Mouse (Mus musculus): ENCODE measurements around the gene Cnga2.
"Not testable (repeated sequence)": the region's sequence is repeated elsewhere in the genome, so short reads cannot be mapped to it uniquely, and the experiment has no call there.

Cnga2 gene

DNA sequence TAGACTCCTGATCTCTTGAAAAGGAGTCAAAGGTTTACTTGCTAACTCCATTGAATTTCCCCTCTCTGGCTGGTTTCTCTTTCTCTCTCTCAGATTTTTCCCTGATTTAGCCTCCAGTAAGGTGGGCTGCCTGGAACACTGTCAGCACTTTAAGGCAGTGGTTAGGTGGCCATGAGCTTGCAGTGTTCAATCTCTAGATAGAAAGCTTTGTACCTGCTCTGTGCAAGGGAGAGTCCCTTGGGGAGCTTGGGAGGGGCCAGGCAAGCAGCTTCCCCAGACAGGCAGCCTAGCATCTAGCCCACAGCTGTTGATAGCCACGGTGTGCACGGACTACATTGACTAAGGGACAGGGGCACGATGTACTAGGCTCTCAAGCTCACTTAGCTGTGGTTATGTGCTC, at the start of gene Cnga2:
TSS of gene Cnga2 (plus strand) at position 301 of the 400 bp plus-strand sequence.
- no peak for DNase-seq (ENCODE audit: low read depth)

DNA sequence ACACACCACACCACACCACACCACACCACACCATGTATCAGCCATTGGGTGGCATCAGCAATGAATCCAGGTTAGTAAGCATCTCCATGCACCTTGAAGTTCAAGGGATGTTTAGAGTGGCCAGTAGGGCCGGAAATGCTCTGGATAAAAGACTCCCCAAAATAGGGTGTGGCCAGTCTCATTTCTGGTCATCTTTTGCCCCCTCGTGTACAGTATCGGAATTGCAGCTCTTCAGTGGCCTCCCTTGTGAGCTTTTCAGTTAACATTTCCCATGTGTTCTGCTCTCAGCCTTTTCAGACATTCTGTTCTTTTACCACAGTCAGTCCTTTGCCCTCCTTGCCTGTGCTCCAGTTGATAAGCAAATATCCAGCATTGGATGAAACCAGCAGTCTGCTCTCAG, 45.0 kb upstream of the Cnga2 start:
- peak; percentile 55 for DNase-seq (ENCODE audit: low read depth)

DNA sequence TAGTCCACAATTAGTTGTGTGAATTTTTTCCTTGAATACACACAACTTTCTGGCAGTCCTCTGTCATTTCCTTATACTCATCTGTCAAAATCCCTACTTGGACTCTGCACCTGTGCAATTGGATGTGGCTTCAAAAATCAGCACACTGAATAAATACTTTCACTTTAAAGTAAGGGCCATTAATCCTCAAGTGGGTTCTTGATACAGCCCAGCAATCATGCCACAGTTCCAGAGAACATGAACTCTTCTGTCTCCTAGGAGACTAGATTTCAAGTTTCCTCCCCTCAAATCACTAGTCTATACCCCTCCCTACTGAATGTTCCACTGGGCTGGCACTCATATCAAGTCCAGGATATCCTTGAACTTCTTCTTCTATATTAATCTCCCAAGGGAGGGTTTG, 33.3 kb upstream of the Cnga2 start:
- no peak for DNase-seq (ENCODE audit: low read depth)

DNA sequence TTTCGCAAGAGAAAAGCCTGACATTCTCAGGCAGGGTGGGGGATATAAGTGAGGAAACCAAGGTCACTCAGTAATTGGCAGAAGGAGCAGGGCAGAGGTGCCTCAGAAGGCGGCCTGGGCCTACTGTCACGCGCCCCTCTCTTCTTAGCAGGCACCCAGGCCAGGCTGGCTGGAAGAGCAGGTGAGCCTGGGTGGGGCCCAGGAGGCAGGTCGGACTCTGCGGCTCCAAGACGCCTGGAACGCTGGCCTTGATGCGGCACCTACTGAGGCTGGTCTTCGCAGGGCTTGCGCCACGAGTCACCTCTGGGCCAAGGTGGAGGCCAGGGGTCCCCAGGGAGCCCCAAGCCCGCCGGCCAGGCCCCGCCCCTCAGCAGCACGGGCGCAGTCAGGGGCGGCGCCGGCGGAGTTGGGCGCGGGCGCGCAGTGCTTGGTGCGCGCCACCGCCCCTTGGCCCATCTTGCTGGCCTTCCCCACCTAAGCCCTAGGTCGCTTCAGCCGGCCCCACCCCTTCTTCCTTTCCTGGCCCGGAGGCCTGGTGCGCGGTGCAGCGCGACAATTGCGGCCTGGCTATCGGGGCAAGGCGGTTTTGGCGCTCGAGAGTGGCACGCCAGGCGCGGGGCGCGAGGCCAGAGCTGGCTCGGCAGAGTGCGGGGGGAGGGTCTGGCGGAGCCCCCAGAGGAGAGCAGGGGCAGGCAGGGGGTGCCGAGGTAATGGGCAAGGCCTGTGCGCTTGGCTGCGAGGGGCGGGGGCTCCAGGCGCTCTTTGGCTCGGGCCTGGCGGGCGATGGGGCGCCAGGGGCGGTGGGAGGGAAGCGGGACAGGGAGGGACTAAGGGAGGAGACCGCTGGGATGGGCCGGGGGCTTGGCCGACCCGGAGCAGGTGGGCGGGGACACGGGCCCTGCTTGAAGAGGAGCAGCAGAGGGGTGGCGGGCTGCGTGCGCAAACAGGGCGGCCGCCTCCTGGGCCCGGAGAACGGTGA, 29.3 kb upstream of the Cnga2 start, which contains the start of gene Prrg3:
TSS of gene Prrg3 (plus strand) at position 552 of the 979 bp plus-strand sequence.
- DNase-seq (ENCODE audit: low read depth), result no peak

DNA sequence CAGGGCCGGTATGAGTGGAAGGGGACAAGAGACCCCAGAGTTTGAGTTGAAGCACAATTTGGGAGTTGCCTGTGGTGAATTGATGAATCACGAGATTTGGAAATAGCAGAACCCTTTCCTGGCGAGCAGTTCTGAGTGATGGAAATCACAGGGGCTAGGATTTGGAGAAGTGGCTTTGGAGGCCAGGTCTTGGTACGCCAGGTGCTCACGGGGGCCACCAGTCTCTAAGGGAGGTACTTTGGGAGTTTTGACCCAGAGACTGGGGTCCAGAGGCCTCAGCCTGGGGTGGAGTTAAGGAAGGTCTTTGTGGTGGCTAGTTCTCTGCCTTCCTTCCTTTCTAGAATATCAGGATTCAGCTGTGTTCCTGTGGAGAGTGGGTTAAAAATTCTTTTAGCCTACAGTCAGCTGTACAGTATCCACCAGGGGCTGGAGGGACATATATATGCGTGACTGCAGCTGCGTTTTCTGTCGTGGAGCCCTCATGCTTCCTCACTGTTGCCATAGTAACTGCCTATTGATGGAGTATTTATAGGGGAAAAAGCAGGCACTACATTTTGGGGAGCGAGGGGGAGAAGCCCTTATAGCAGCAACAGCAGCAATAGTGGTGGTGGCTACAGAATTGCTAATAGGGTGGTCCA, 28.3 kb upstream of the Cnga2 start:
- no peak for DNase-seq (ENCODE audit: low read depth)

DNA sequence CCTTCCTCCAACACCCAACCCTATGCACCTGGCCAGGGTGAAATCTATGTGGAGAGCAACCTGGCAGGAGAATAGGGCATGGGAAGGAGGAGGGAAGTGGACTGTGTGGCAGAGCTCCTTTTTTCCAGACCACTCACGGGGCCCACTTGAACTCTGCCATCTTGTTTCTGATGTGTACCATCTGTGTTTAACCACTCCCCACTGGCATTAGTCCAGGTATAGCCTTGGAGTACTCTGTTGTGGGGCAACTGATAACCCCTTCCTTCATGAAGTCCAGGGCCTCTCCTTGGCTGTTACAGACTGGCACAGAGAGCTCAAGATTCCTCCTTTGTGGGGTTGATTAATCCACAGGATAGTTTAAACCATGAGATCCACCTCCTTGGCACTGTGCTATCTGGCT, 23.4 kb upstream of the Cnga2 start:
- no peak for DNase-seq (ENCODE audit: low read depth)

DNA sequence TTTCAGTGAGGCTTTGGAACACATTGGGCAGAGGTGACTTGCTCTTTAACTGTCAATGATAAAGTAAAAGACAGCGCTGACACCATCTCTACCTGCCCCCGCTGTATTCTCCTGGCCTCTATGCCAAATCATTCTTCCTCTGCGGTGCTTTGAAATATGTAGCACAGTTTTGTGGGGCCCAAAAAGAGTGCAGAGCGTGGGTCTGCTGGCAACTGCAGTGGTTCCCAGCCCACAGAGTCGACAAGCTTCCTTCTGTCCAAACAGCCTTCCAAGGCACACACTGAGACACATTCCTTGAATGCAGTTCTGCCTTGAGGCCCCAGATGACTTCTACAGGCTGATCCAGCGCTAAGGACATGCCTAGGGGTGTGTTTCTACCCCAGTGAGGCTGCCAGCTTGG, 22.8 kb upstream of the Cnga2 start:
- DNase-seq (ENCODE audit: low read depth), result no peak

DNA sequence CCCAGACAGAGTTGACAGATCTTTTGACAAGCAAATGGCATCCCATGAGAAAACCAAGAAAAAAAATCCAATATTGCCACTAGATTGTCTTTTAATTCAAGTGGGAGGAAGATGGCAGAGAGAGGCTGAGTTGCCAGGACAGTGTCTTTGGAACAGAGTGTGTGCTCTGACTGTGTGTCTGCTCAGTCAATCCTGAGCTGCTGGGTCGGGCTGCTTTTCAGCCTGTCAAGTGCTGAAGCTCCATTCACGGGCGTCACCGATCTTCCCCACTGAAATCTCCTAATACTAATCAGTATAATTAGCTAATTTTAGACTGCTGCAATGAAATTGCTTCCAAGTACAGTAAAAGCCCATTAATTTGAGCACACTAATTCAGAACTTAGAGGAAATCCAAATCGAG, 20.3 kb upstream of the Cnga2 start:
- no peak for DNase-seq (ENCODE audit: low read depth)

DNA sequence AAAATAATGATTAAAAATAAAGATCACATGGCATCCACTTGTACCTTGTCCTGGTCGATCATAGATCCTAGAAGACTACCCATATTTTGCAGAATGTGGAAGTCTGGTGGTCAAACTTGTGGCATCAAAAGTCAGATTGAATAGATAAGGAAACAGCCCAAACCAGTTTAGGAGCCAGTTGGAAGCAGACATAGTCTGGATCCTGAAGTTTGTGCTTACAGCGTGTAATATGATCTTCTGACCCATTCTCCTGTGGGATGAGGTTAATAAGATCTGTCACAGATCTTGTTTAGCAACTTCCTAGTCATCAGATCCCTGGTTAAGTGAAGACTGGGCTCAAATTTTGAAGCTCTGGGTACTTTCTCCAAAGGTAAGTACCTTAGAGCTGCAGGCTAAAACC, 19.0 kb upstream of the Cnga2 start, which contains the start of gene Fate1:
TSS of gene Fate1 (plus strand) at position 301 of the 400 bp plus-strand sequence.
- DNase-seq (ENCODE audit: low read depth), result no peak

DNA sequence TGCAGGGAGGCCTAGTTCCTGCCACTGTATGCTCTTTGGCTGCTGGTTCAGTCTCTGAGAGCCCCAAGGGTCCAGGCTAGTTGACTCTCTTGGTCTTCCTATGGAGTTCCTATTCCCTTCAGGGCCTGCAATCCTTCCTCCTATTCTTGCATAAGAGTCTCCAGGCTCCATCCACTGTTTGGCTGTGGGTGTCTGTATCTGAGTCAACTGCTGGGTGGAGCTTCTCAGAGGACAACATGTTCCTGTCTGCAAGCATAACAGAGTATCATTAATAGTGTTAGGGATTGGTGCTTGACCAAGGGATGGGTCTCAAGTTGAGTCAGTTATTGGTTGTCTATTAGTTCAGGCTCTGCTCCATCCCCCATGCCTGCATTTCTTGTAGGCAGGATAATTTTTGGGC, 14.0 kb upstream of the Cnga2 start:
- not testable (repeated sequence) for DNase-seq (ENCODE audit: low read depth)

DNA sequence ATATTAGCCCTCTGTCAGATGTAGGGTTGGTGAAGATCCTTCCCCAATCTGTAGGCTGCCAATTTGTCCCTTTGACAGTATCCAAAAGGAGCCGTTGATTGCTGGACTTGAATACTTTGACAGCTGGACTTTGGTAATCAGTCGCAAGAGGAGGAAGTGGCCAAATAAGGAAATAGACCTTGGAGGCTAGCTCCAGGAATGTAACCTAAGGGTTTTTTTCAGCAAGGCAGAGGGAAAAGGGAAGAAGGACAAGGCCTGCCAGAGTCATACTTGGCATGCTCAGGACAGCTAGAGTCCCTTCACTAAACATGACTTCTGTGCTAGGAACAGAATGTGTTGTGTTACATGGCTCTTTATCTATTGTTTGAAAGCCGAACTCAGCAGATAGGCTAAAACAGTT, 11.2 kb upstream of the Cnga2 start:
- DNase-seq (ENCODE audit: low read depth), result no peak

DNA sequence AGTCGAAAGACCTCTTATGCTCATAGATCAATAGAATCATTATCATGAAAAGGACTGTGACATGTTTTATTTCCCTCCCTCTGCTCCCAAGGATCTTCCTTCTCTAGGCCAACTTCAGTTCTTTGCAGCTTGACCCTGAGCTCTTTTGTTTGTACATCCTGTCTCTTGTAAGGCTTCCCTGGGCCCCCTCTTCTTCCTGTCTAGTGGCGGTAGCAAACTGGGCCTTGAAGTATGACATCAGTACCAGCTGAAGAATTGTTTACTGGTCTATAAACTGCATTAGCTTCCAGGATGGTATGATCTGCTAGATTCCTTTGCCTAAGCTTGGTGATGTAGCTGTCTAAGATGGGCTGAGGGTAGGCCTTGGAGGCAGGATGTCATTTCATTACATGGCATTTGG, 10.3 kb upstream of the Cnga2 start:
- DNase-seq (ENCODE audit: low read depth), result no peak

DNA sequence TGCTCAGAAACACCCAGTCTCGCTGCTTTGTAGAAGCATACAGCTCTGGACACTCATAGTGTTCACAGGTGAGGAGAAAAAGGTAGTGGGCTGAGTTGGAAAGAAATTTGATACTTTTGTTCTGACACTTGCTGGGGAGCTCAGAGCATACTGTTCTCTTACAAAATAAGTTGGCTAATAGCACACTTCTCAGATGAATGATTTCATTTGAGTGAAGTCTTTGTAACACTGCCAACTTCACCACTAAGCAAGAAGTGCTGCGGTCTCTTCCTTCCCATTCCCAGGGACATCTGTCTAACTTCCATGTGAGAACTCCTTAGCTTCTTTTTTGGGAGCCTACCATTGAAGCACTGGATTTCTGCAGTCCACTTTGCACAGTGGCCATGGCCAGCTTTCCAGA, 8.4 kb upstream of the Cnga2 start:
- no peak for DNase-seq (ENCODE audit: low read depth)

DNA sequence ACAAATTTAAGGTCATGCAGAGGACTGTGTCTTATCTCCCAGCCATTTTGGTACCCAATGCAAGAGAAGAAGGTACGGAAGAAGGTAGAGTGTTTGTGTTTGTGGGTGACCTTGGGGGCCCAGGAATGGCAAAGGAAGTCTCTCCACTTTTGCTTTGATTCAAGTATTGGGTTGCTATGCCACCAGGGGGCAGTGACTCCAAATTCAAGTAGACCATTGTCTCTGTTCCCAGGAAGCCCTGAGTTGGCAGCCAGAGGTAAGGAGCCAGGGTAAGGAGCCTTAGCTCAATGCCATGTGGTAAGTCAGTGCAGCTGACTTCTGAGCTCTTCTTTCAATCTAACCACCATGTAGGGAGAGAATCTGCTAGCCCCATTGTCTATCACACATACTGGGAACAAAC, 7.9 kb upstream of the Cnga2 start:
- DNase-seq (ENCODE audit: low read depth), result no peak

DNA sequence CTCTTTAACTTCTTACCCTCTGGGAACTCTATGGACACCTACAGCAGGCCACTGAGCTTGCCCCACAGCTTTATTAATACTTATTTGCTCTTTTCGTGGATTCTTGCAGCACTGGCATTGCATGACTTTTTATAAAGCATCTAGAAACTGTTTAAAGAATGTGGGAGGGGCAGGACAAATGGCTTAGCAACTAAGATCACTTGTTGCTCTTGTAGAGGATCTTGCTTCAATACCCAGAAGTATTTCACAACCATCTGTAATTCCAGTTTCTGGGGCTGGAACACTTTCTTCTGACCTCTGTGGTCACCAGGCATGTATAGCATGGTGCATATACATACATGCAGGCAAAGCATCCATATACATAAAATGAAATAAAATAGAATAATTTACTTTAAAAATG, 4.3 kb downstream of the Cnga2 start:
- DNase-seq (ENCODE audit: low read depth), result no peak

DNA sequence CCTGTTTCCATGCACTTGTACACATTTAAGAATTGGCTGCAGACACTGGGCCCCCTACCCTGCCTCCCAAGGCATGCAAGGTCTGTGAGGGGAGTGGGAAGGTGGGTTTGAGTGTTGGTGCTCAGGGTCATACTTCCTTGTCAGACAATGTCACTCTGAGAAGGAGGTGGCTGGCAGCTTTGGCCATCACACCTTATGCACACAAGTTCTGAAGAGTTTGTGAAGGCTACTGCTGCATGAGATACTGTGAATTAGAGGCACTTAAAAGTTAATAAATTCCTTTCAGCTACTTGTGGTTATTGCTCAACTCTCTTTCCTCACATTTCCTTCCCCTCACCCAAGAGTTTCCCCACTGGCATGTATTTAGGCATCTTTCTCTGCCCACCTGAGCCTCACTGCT, 18.3 kb downstream of the Cnga2 start:
- no peak for DNase-seq (ENCODE audit: low read depth)

DNA sequence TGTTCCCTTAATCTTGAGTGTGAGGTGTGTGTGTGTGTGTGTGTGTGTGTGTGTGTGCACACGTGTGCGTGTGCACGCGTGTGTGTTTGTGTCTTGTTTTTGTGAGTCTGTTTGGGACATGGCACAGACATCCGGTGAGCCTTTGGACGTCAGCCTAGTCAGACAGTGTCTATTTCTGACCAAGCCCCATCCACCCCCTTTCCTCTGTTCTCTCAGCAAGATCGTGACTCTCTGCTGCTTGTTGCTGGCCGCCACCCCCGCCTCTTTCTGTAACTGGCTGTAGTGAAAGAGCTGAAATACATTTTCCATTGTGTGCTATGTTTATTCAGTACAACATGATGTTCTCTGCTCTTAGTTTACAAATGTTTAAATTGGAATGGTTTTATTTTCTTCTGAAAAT, 20.6 kb downstream of the Cnga2 start:
- no peak for DNase-seq (ENCODE audit: low read depth)

DNA sequence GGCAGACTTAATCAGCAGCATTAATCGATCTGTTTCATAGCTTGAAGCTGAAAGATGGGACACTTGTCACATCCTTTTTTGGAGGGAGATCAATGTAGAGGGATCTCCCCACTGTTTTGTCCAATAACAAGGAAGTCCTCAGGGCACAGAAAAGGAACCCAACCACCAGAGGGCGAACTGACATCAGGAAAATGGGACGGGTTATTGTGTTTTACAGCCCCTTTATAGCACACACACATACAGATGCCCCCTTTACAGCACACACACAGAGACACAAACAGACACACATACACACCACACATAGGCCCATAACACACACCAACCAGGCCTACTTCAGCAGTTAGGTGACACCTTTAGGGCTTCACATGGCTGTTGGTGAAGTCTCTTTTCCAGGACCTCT, 21.2 kb downstream of the Cnga2 start:
- no peak for DNase-seq (ENCODE audit: low read depth)

DNA sequence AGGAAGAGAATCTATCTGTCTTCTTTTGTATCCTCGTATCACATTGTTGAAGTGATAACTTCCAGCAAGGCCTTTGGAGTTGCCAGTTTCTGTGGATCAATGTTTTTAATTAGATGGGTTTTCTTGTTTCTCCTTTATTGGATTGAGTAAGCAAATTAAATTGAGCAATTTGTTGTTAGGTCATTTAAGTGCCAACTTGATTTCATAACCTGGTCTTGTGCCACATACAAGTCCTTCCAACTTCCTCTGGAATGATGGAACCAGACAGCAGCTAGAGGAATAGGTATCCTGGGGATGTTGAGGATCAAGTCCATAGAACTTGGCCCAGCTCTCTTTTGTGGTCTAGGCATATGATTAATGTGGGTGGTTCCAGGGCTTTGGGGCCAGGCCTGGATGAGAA, 30.6 kb downstream of the Cnga2 start:
- no peak for DNase-seq (ENCODE audit: low read depth)

DNA sequence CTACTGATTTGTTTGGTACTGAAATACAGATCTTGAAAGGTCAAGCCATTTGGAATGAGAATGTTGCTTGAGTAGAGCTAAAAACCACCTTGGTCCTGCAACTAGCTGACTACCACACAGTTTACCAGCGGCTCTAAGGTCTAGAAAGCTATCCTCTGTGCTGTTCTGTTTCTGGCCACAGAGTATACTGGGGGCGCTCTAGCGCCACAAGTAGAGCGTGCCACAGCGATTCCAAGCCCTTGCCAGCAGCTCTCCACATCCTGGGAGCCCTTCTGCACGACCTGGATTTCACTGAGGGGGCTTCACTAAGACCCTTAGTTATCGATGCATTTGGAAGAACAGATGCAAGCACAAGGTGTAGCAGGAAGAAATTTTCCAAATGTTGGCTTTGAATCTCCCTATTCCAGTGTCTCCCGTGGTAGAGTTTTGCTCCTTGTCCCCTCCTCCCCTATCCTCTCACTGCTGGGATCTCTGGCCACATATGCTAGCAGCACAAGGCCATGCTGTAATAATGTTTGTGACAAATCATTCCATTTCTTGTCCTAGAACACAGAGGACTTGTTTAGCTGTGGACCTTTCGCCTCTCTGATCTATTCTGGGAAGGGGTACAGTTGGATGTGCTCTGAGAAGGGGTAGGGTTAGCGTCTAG, 31.2 kb downstream of the Cnga2 start:
- DNase-seq (ENCODE audit: low read depth), result no peak

DNA sequence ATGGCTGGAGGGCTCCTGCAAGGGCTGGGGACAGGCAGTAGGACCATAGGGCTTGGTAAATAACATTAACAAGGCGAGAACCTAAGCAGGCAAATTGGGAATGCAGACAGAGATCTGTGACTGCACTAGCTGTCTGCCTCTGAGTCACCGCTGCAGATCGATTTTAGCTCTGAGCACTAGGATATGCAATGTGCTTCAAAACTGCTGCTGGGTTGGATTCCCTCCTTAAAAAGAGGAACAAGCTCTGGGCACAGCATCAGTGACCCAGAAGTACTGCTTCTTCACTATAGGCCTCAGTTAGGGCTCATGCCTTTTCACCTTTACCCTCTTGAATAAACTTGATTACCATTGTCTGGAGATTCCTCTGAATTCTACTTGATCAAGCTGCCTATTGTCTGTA, 31.9 kb downstream of the Cnga2 start:
- DNase-seq (ENCODE audit: low read depth), result no peak

DNA sequence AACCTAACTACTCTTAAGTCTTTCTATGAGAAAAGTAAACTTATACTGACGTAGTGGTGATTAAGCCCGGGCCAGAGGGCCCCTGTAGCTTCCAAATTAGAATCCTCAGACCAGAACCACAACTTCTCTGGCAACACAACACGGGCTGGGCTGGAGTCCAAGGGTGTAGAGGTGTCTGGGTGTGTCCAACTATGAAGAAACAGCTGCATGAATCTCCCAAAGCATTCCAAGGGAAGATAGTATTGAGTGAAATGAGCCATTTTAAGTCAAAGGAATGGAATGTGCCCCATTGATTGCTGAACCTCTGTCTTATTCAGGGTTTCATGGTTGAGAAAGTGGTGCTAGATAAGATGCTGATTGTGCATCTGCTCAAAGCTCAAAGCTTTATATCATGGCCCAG, 52.4 kb downstream of the Cnga2 start:
- no peak for DNase-seq (ENCODE audit: low read depth)

DNA sequence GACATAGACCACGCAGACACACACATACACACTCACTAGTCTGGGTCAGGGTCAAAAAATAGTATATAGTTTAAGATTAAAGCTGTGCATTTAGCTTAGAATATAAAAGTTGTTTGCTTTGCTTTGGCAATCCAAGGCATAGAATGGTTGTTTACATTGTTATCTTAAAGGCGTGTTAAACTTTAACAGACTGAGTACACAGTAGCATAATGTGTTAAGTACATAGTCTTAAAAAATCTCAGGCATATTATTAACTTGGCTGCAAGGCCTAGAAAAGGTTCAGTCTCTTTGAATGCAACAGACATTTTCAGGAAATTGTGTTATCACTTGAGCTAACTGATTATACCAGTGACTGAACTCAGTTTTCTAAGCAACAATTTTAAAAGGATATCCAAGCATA, 56.3 kb downstream of the Cnga2 start:
- no peak for DNase-seq (ENCODE audit: low read depth)

All from induced T-regulatory cell, adult 2 months (primary cell).